Mouse (Mus musculus) neural tube, embryonic 11.5 days (tissue): Measurements from ENCODE around the gene Tjp2. TPM values are rescaled to one million over a fixed set of nuclear protein-coding genes. Genes with fewer than 3 reads are reported as not detected.
"Not testable (repeated sequence)": the region's sequence is repeated elsewhere in the genome, so short reads cannot be mapped to it uniquely, and the experiment has no call there.

Experiments used
- ATAC-seq: fragments of 200-750 bp; cut with Nextera tagmentation; 2 replicates; pipeline ENCODE4 v1.8.0; 2017; ENCODE audit warnings: moderate number of reproducible peaks, mild to moderate bottlenecking, moderate TSS enrichment, moderate library complexity; ENCODE audit not compliant: insufficient read depth, low FRiP score, low TSS enrichment
- DNase-seq: peaks from one replicate; pipeline ENCODE4 v3.0.0-alpha.2; 2015; ENCODE audit warnings: low spot score
- H3K27ac ChIP-seq: fragments of 300-500 bp; sonication (generic); 2 replicates; pipeline ENCODE4 v1.5.1; 2014; ENCODE audit warnings: low read depth, mild to moderate bottlenecking, low read length
- H3K27me3 ChIP-seq: fragments of 300-500 bp; sonication (generic); 2 replicates; pipeline ENCODE4 v1.6.1; 2014; ENCODE audit warnings: mild to moderate bottlenecking, low read length, mixed read lengths; ENCODE audit not compliant: control insufficient read depth, insufficient read depth
- H3K36me3 ChIP-seq: fragments of 300-500 bp; sonication (generic); 2 replicates; pipeline ENCODE4 v1.6.1; 2014; ENCODE audit warnings: mild to moderate bottlenecking, low read length, moderate library complexity, mixed read lengths; ENCODE audit not compliant: control insufficient read depth, insufficient read depth
- H3K4me1 ChIP-seq: fragments of 300-500 bp; sonication (generic); 2 replicates; pipeline ENCODE4 v1.6.1; 2014; ENCODE audit warnings: low read length, mixed read lengths; ENCODE audit not compliant: control insufficient read depth, insufficient read depth
- H3K4me2 ChIP-seq: fragments of 300-500 bp; sonication (generic); 2 replicates; pipeline ENCODE4 v1.6.1; 2014; ENCODE audit warnings: low read depth, mild to moderate bottlenecking, moderate library complexity
- H3K4me3 ChIP-seq: fragments of 300-500 bp; sonication (generic); 2 replicates; pipeline ENCODE4 v1.5.1; 2014; ENCODE audit warnings: low read depth, low read length
- H3K9ac ChIP-seq: fragments of 300-500 bp; sonication (generic); 2 replicates; pipeline ENCODE4 v1.6.1; 2014; ENCODE audit warnings: mild to moderate bottlenecking, low read length
- H3K9me3 ChIP-seq: fragments of 300-500 bp; sonication (generic); 2 replicates; pipeline ENCODE4 v1.6.1; 2016; ENCODE audit warnings: low read length; ENCODE audit not compliant: control insufficient read depth
- WGBS: fragments of 180-500 bp; shearing (Covaris S2); extraction: QIAGEN DNeasy Blood & Tissue Kit; methylation state at CpG from one replicate; pipeline ENCODE4 v1.1.7; 2014; 5-methylcytosine and 5-hydroxymethylcytosine counted together
- polyA plus RNA-seq: library from polyadenylated mRNA; unstranded; fragments of >200 nt; fragmentation: Nextera tagmentation; extraction: Ambion mirVana; gene quantifications from 2 replicates; pipeline ENCODE4 v1.2.1, GENCODE M21; 2014

Tjp2 gene
- polyA plus RNA-seq, 1 experiment from 2014 or later, result 31.9 TPM

- Histone ChIP-seq H3K4me2 (no peak overlapping the region), H3K36me3 (no peaks in the 10 kb centered on the region), H3K27me3 (no peaks in the 10 kb centered on the region), H3K9ac (no peak overlapping the region), H3K27ac (no peak overlapping the region), H3K4me3 (no peak overlapping the region), H3K4me1 (no peaks in the 10 kb centered on the region), H3K9me3 (no peaks in the 10 kb centered on the region)
- 76% methylated on average over 12 of the region's 12 CpGs for WGBS
- no peak for DNase-seq
- no peak for ATAC-seq
These were observed 24.3 kb downstream of the Tjp2 start for GRCm38 (mm10) chr19:24200566-24200965.

- Histone ChIP-seq H3K9ac (no peak overlapping the region), H3K27ac (no peak overlapping the region), H3K9me3 (no peaks in the 10 kb centered on the region), H3K36me3 (no peaks in the 10 kb centered on the region), H3K27me3 (no peaks in the 10 kb centered on the region), H3K4me1 (no peaks in the 10 kb centered on the region), H3K4me2 (no peak overlapping the region), H3K4me3 (no peak overlapping the region)
- DNase-seq (no peak), ATAC-seq (no peak)
- 72% methylated on average over 11 of the region's 11 CpGs for WGBS
These were observed 26.0 kb downstream of the Tjp2 start for GRCm38 (mm10) chr19:24198676-24199303.

GRCm38 (mm10) chr19:24197338-24197737 is 27.5 kb downstream of the Tjp2 start:
- H3K4me1 ChIP-seq, result no peaks in the 10 kb centered on the region
- WGBS, result 78% methylated on average over 3 of the region's 3 CpGs
- H3K27ac ChIP-seq, result no peak overlapping the region
- H3K4me3 ChIP-seq, result no peak overlapping the region
- no peak overlapping the region for H3K9ac ChIP-seq
- H3K36me3 ChIP-seq, result no peaks in the 10 kb centered on the region
- H3K9me3 ChIP-seq, result no peaks in the 10 kb centered on the region
- no peaks in the 10 kb centered on the region for H3K27me3 ChIP-seq
- ATAC-seq (no peak), DNase-seq (no peak)
- H3K4me2 ChIP-seq, result no peak overlapping the region

GRCm38 (mm10) chr19:24195224-24195623 is 29.6 kb downstream of the Tjp2 start:
- 59% methylated on average over 7 of the region's 7 CpGs for WGBS
- Histone ChIP-seq H3K9me3 (no peaks in the 10 kb centered on the region), H3K27ac (no peak overlapping the region), H3K36me3 (no peaks in the 10 kb centered on the region), H3K27me3 (no peaks in the 10 kb centered on the region), H3K4me3 (no peak overlapping the region), H3K4me2 (no peak overlapping the region), H3K9ac (no peak overlapping the region), H3K4me1 (no peaks in the 10 kb centered on the region)
- ATAC-seq (no peak), DNase-seq (no peak)

- Histone ChIP-seq H3K9ac (no peak overlapping the region), H3K4me2 (no peak overlapping the region), H3K36me3 (no peaks in the 10 kb centered on the region), H3K9me3 (no peaks in the 10 kb centered on the region), H3K27me3 (no peaks in the 10 kb centered on the region), H3K27ac (no peak overlapping the region), H3K4me3 (no peak overlapping the region), H3K4me1 (no peaks in the 10 kb centered on the region)
- WGBS, result 94% methylated on average over 4 of the region's 4 CpGs
- DNase-seq, result no peak
- no peak for ATAC-seq
These were observed 30.6 kb downstream of the Tjp2 start for GRCm38 (mm10) chr19:24194216-24194615.

- no peak overlapping the region for H3K4me2 ChIP-seq
- H3K4me3 ChIP-seq, result no peak overlapping the region
- no peaks in the 10 kb centered on the region for H3K4me1 ChIP-seq
- DNase-seq (no peak), ATAC-seq (no peak)
- H3K27ac ChIP-seq, result no peak overlapping the region
- H3K36me3 ChIP-seq, result no peaks in the 10 kb centered on the region
- no peaks in the 10 kb centered on the region for H3K27me3 ChIP-seq
- H3K9ac ChIP-seq, result no peak overlapping the region
- no peaks in the 10 kb centered on the region for H3K9me3 ChIP-seq
- WGBS, result 87% methylated on average over 5 of the region's 5 CpGs
These were observed 31.9 kb downstream of the Tjp2 start for GRCm38 (mm10) chr19:24192946-24193345.

GRCm38 (mm10) chr19:24187791-24188190 is 37.0 kb downstream of the Tjp2 start:
- ATAC-seq, result no peak
- no peaks in the 10 kb centered on the region for H3K4me1 ChIP-seq
- WGBS, result 81% methylated on average over 2 of the region's 2 CpGs
- no peak overlapping the region for H3K4me2 ChIP-seq
- no peaks in the 10 kb centered on the region for H3K27me3 ChIP-seq
- no peaks in the 10 kb centered on the region for H3K9me3 ChIP-seq
- no peak overlapping the region for H3K9ac ChIP-seq
- H3K27ac ChIP-seq, result no peak overlapping the region
- H3K36me3 ChIP-seq, result no peaks in the 10 kb centered on the region
- H3K4me3 ChIP-seq, result no peak overlapping the region
- no peak for DNase-seq

GRCm38 (mm10) chr19:24187358-24187757 is 37.5 kb downstream of the Tjp2 start:
- not testable (repeated sequence) for H3K9me3 ChIP-seq, DNase-seq, H3K9ac ChIP-seq, H3K27ac ChIP-seq, H3K36me3 ChIP-seq, H3K4me1 ChIP-seq, H3K4me2 ChIP-seq, H3K27me3 ChIP-seq, ATAC-seq, H3K4me3 ChIP-seq
- WGBS, result 96% methylated on average over 1 of the region's 1 CpGs

- Histone ChIP-seq H3K9me3 (no peaks in the 10 kb centered on the region), H3K4me3 (no peak overlapping the region), H3K36me3 (no peaks in the 10 kb centered on the region), H3K27me3 (no peaks in the 10 kb centered on the region), H3K27ac (no peak overlapping the region), H3K4me2 (no peak overlapping the region), H3K9ac (no peak overlapping the region), H3K4me1 (no peaks in the 10 kb centered on the region)
- ATAC-seq (no peak), DNase-seq (no peak)
- 77% methylated on average over 15 of the region's 15 CpGs for WGBS
These were observed 41.1 kb downstream of the Tjp2 start for GRCm38 (mm10) chr19:24183680-24184235.
